In the genomic region with DNA sequence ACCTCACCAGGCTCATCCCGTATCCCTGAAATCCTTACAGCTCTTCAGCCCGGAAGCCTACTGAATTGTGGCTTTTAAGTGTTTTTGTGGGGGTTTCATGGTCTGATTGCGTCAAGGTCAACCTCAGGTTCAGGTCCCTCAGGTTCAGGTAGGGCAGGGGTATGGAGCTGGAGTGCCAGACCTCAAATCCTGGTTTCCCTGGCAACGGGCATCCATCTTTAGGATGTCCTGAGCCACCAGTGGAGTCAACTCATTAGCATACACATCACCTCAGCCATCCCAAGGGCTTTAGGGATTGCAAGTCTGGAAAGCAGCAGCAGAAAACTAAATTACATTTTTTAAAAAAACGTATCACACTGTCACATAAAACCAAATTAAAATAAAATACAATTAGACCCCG, we compare ENCODE assay signal across 25 mouse cellular contexts. TPM values are rescaled to one million over a fixed set of nuclear protein-coding genes. Genes with fewer than 3 reads are reported as not detected.
DNase-seq lines count a peak whose midpoint lies in the region; ATAC-seq lines count a peak whose summit lies in the region.
"Had no signal": no experiment of that assay in that cellular context is flagged by ENCODE, and none has a peak within 500 bp of the region (broad histone marks: within the 10 kb centered on the region; RNA-seq: fewer than 3 reads in every experiment).

No protein-coding gene starts in this region.

- DNase-seq in hindbrain, embryonic 11.5 days (ENCODE audit: low spot score) = peak; percentile 22
- peak; percentile 24 for DNase-seq in limb, embryonic 10.5 days (ENCODE audit: low spot score)
- no peak for DNase-seq in cerebellum, postnatal 14 days
- no peak for DNase-seq in heart, adult 18-20 months
- DNase-seq in right cerebral cortex, postnatal 10 days (ENCODE audit: low spot score in 2 of 2) = no peak
- DNase-seq: adrenal gland, postnatal 14 days; cerebellum, adult 11 months; cerebellum, postnatal 10 days; kidney, adult 9 months; kidney, postnatal 25 days; lung, adult 18-20 months; right cerebral cortex, postnatal 14 days; thymus, adult 18-20 months had no signal

- H3K4me2 ChIP-seq in forebrain, embryonic 12.5 days = no peak overlapping the region
- no peak overlapping the region for H3K4me2 ChIP-seq in forebrain, embryonic 13.5 days
- H3K4me2 ChIP-seq in hindbrain, embryonic 11.5 days (replicated peaks; ENCODE audit: low read depth, low read length) = no peak overlapping the region
- no peak overlapping the region for H3K4me2 ChIP-seq in neural tube, embryonic 12.5 days (replicated peaks)
- H3K4me2 ChIP-seq: liver, embryonic 11.5 days had no signal

- no peaks in the 10 kb centered on the region for H3K9me3 ChIP-seq in forebrain, embryonic 12.5 days
- no peaks in the 10 kb centered on the region for H3K9me3 ChIP-seq in forebrain, embryonic 13.5 days (replicated peaks)
- H3K9me3 ChIP-seq in hindbrain, embryonic 11.5 days (ENCODE audit: control insufficient read depth, low read length) = no peaks in the 10 kb centered on the region
- H3K9me3 ChIP-seq in limb, embryonic 10.5 days (replicated peaks) = no peaks in the 10 kb centered on the region
- no peaks in the 10 kb centered on the region for H3K9me3 ChIP-seq in neural tube, embryonic 12.5 days
- H3K9me3 ChIP-seq: embryonic facial prominence, embryonic 15.5 days; heart, embryonic 13.5 days had no signal

- 60% methylated on average over 6 of the region's 6 CpGs for WGBS in forebrain, embryonic 12.5 days
- 72% methylated on average over 6 of the region's 6 CpGs for WGBS in forebrain, embryonic 13.5 days
- WGBS in hindbrain, embryonic 11.5 days = 63% methylated on average over 6 of the region's 6 CpGs
- WGBS in limb, embryonic 10.5 days = 78% methylated on average over 6 of the region's 6 CpGs
- WGBS in neural tube, embryonic 12.5 days = 52% methylated on average over 6 of the region's 6 CpGs

- no peak; the same call in 1 of the 2 replicates for ATAC-seq in forebrain, embryonic 12.5 days (ENCODE audit: low FRiP score)
- ATAC-seq in forebrain, embryonic 13.5 days = no peak
- peak; percentile 74 for ATAC-seq in hindbrain, embryonic 11.5 days (ENCODE audit: low FRiP score)
- ATAC-seq in neural tube, embryonic 12.5 days (ENCODE audit: low FRiP score, low read depth) = peak; percentile 54
- ATAC-seq: CD4-positive, CD25-positive, alpha-beta regulatory T cell, adult 4 months had no signal

- H3K27me3 ChIP-seq in forebrain, embryonic 12.5 days = peaks cover 66% of the 10 kb centered on the region
- H3K27me3 ChIP-seq in forebrain, embryonic 13.5 days = peaks cover 45% of the 10 kb centered on the region
- H3K27me3 ChIP-seq in hindbrain, embryonic 11.5 days (ENCODE audit: control insufficient read depth, insufficient read depth, low read length) = no peaks in the 10 kb centered on the region
- H3K27me3 ChIP-seq in limb, embryonic 10.5 days (ENCODE audit: low read depth, poor library complexity, severe bottlenecking) = no peaks in the 10 kb centered on the region
- no peaks in the 10 kb centered on the region for H3K27me3 ChIP-seq in neural tube, embryonic 12.5 days (replicated peaks)
- H3K27me3 ChIP-seq: embryonic facial prominence, embryonic 15.5 days; megakaryocyte, embryonic 14.5 days had no signal

- 0 out of 2 replicates have a peak overlapping the region, but pooled peaks have one; percentile 48 for H3K27ac ChIP-seq in forebrain, embryonic 12.5 days
- H3K27ac ChIP-seq in forebrain, embryonic 13.5 days = no peak overlapping the region
- 0 out of 2 replicates have a peak overlapping the region, but pooled peaks have one; percentile 32 for H3K27ac ChIP-seq in hindbrain, embryonic 11.5 days (ENCODE audit: low read depth, low read length)
- no peak overlapping the region for H3K27ac ChIP-seq in limb, embryonic 10.5 days
- no peak overlapping the region for H3K27ac ChIP-seq in neural tube, embryonic 12.5 days
- H3K27ac ChIP-seq: embryonic facial prominence, embryonic 15.5 days; heart, embryonic 13.5 days; left cerebral cortex, adult 2 months had no signal

- H3K9ac ChIP-seq in forebrain, embryonic 12.5 days = no peak overlapping the region
- no peak overlapping the region for H3K9ac ChIP-seq in forebrain, embryonic 13.5 days
- H3K9ac ChIP-seq in hindbrain, embryonic 11.5 days (ENCODE audit: low read depth, low read length) = no peak overlapping the region
- H3K9ac ChIP-seq in neural tube, embryonic 12.5 days = no peak overlapping the region
- H3K9ac ChIP-seq: embryonic facial prominence, embryonic 15.5 days; heart, embryonic 13.5 days had no signal

- no peaks in the 10 kb centered on the region for H3K36me3 ChIP-seq in forebrain, embryonic 12.5 days (replicated peaks)
- H3K36me3 ChIP-seq in forebrain, embryonic 13.5 days (ENCODE audit: poor library complexity, severe bottlenecking) = no peaks in the 10 kb centered on the region
- no peaks in the 10 kb centered on the region for H3K36me3 ChIP-seq in hindbrain, embryonic 11.5 days (ENCODE audit: control insufficient read depth, insufficient read depth, low read length)
- no peaks in the 10 kb centered on the region for H3K36me3 ChIP-seq in limb, embryonic 10.5 days
- no peaks in the 10 kb centered on the region for H3K36me3 ChIP-seq in neural tube, embryonic 12.5 days
- H3K36me3 ChIP-seq: embryonic facial prominence, embryonic 15.5 days; heart, embryonic 13.5 days had no signal

- peaks cover 28% of the 10 kb centered on the region for H3K4me1 ChIP-seq in forebrain, embryonic 12.5 days
- H3K4me1 ChIP-seq in forebrain, embryonic 13.5 days = peaks cover 26% of the 10 kb centered on the region
- H3K4me1 ChIP-seq in hindbrain, embryonic 11.5 days (replicated peaks; ENCODE audit: control insufficient read depth, insufficient read depth, low read length) = 0 out of 2 replicates have a peak, but pooled peaks cover 5% of the 10 kb centered on the region
- peaks cover 3% of the 10 kb centered on the region for H3K4me1 ChIP-seq in limb, embryonic 10.5 days
- H3K4me1 ChIP-seq in neural tube, embryonic 12.5 days = peaks cover 21% of the 10 kb centered on the region
- H3K4me1 ChIP-seq: megakaryocyte, embryonic 14.5 days had no signal

- H3K4me3 ChIP-seq in forebrain, embryonic 12.5 days (replicated peaks) = no peak overlapping the region
- no peak overlapping the region for H3K4me3 ChIP-seq in forebrain, embryonic 13.5 days
- H3K4me3 ChIP-seq in hindbrain, embryonic 11.5 days (ENCODE audit: low read depth, low read length) = no peak overlapping the region
- H3K4me3 ChIP-seq in limb, embryonic 10.5 days = no peak overlapping the region
- no peak overlapping the region for H3K4me3 ChIP-seq in neural tube, embryonic 12.5 days
- H3K4me3 ChIP-seq: embryonic facial prominence, embryonic 15.5 days; left cerebral cortex, adult 2 months; megakaryocyte, embryonic 14.5 days had no signal

RNA-seq across cellular contexts. Expression of a gene that starts 28.1 kb away (rescaled TPM):
- polyA plus RNA-seq in forebrain, embryonic 12.5 days (2016; fragmentation: Nextera tagmentation; extraction: Ambion mirVana) = 0.12 and 0.15 TPM in 2 replicates
- 0.12 and 0.13 TPM in 2 replicates for polyA plus RNA-seq in forebrain, embryonic 13.5 days (2015; fragmentation: Nextera tagmentation; extraction: Ambion mirVana)
- 1.2 and 1.6 TPM in 2 replicates for polyA plus RNA-seq in hindbrain, embryonic 11.5 days (2014; fragmentation: Nextera tagmentation; extraction: Ambion mirVana)
- polyA plus RNA-seq in limb, embryonic 10.5 days (2016; fragmentation: Nextera tagmentation; extraction: Ambion mirVana) = 0.08 and 0.14 TPM in 2 replicates
- polyA plus RNA-seq in neural tube, embryonic 12.5 days (2016; fragmentation: Nextera tagmentation; extraction: Ambion mirVana) = 1.00 and 1.1 TPM in 2 replicates
- under 1 TPM; 0.62 to 0.82 TPM for total RNA-seq in heart, adult 18-20 months (2021)
- polyA plus RNA-seq: CD4-positive, CD25-positive, alpha-beta regulatory T cell, adult 4 months had no signal

RNA-seq across cellular contexts. Expression of a gene that starts 44.3 kb away (rescaled TPM):
- polyA plus RNA-seq in forebrain, embryonic 12.5 days (2016; fragmentation: Nextera tagmentation; extraction: Ambion mirVana) = 115 and 118 TPM in 2 replicates
- polyA plus RNA-seq in forebrain, embryonic 13.5 days (2015; fragmentation: Nextera tagmentation; extraction: Ambion mirVana) = 121 and 123 TPM in 2 replicates
- 133 and 146 TPM in 2 replicates for polyA plus RNA-seq in hindbrain, embryonic 11.5 days (2014; fragmentation: Nextera tagmentation; extraction: Ambion mirVana)
- polyA plus RNA-seq in limb, embryonic 10.5 days (2016; fragmentation: Nextera tagmentation; extraction: Ambion mirVana) = 135 and 140 TPM in 2 replicates
- 113 and 118 TPM in 2 replicates for polyA plus RNA-seq in neural tube, embryonic 12.5 days (2016; fragmentation: Nextera tagmentation; extraction: Ambion mirVana)
- 10 to 100 TPM; 26.8 to 29.4 TPM for total RNA-seq in heart, adult 18-20 months (2021)

RNA-seq across cellular contexts. Expression of a gene that starts 50.0 kb away (rescaled TPM):
- polyA plus RNA-seq in forebrain, embryonic 12.5 days (2016; fragmentation: Nextera tagmentation; extraction: Ambion mirVana) = not detected in 2 replicates
- polyA plus RNA-seq in forebrain, embryonic 13.5 days (2015; fragmentation: Nextera tagmentation; extraction: Ambion mirVana) = 0.37 TPM in 1 of 2 replicates, not detected in the other
- 0.11 TPM in 1 of 2 replicates, not detected in the other for polyA plus RNA-seq in hindbrain, embryonic 11.5 days (2014; fragmentation: Nextera tagmentation; extraction: Ambion mirVana)
- 0.06 TPM in 1 of 2 replicates, not detected in the other for polyA plus RNA-seq in limb, embryonic 10.5 days (2016; fragmentation: Nextera tagmentation; extraction: Ambion mirVana)
- 0.11 TPM in 1 of 2 replicates, not detected in the other for polyA plus RNA-seq in neural tube, embryonic 12.5 days (2016; fragmentation: Nextera tagmentation; extraction: Ambion mirVana)
- total RNA-seq in heart, adult 18-20 months (2021) = not detected
- total RNA-seq: ES-E14; heart, postnatal 25 days; left cerebral cortex, adult 2 months had no signal
- polyA plus RNA-seq: CD4-positive, CD25-positive, alpha-beta regulatory T cell, adult 4 months; spleen, adult 2 months had no signal

Comparison
In these comparisons a context has a peak if more than half of its experiments do, and no peak if none do; other contexts are left out.
1. H3K27ac ChIP-seq: peak in forebrain, embryonic 12.5 days (single experiment) and hindbrain, embryonic 11.5 days (single experiment); none in forebrain, embryonic 13.5 days (single experiment), limb, embryonic 10.5 days (single experiment) and neural tube, embryonic 12.5 days (single experiment).
2. ATAC-seq: peak in hindbrain, embryonic 11.5 days (single experiment) and neural tube, embryonic 12.5 days (single experiment); none in forebrain, embryonic 12.5 days (single experiment) and forebrain, embryonic 13.5 days (single experiment).
3. DNase-seq: peak in hindbrain, embryonic 11.5 days (single experiment) and limb, embryonic 10.5 days (single experiment); none in cerebellum, postnatal 14 days (0 of 2), heart, adult 18-20 months (0 of 2) and right cerebral cortex, postnatal 10 days (0 of 2).